Mouse (Mus musculus): ENCODE measurements around the gene Pzp. TPM values are rescaled to one million over a fixed set of nuclear protein-coding genes. Genes with fewer than 3 reads are reported as not detected.

Gene Pzp
- total RNA-seq, 1 experiment, result 2.5 TPM

DNA sequence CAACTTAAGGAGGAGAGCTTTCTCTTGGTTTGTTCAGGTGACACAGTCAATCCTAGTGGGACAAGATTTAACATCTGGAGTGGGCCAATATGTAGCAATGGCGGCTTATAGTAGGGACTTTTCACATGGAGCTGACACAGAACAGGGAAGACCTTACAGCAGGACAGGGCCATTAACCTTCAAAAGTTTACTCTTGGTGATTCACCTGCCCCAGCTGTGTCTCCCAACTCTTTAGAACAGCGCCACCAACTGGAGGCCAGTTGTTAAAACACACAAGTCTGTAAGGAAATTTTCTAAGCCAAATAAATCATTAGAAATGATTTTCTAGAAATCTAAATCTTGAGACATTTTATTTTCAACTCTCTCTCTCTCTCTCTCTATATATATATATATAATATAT, 59.2 kb downstream of the Pzp start:
- TF ChIP-seq ZC3H11A (IDR thresholded peaks at IDR 0.05; ENCODE audit: borderline replicate concordance, low read depth, low read length), result no peak
- no peak for TF ChIP-seq HCFC1 (IDR thresholded peaks at IDR 0.05; ENCODE audit: borderline replicate concordance, insufficient read depth, low read length)
- no peak for TF ChIP-seq CHD2 (IDR thresholded peaks at IDR 0.05; ENCODE audit: low read depth, low read length)
- no peak for TF ChIP-seq MAFK (IDR thresholded peaks at IDR 0.05; ENCODE audit: insufficient read depth, low read depth, low read length)
- TF ChIP-seq ZNF384 (IDR thresholded peaks at IDR 0.05; ENCODE audit: low read depth, low read length), result no peak
- DNase-seq (ENCODE audit: low read depth, low spot score), result peak; percentile 76
- Histone ChIP-seq H3K4me1 (ENCODE audit: control insufficient read depth in 2 of 2, insufficient read depth in 2 of 2, low read length in 2 of 2, poor library complexity in 1 of 2) (peaks cover 13% of the 10 kb centered on the region in 2 experiments), H3K27ac (ENCODE audit: insufficient read depth, low read depth, low read length, poor library complexity, severe bottlenecking) (no peak overlapping the region; the same call in 1 of the 2 replicates), H3K9ac (ENCODE audit: insufficient read depth, low read depth, low read length, poor library complexity, severe bottlenecking) (no peak overlapping the region), H3K4me3 (ENCODE audit: insufficient read depth in 1 of 2, low read depth in 1 of 2, low read length in 2 of 2, poor library complexity in 1 of 2, severe bottlenecking in 1 of 2) (no peak overlapping the region), H3K9me3 (ENCODE audit: control insufficient read depth, insufficient read depth, low read depth, low read length) (no peaks in the 10 kb centered on the region), H3K36me3 (ENCODE audit: control insufficient read depth, insufficient read depth, low read length, poor library complexity, severe bottlenecking) (no peaks in the 10 kb centered on the region)
- in situ Hi-C loops (cut with MboI; ENCODE audit: low sequenced_read_pairs in 2 of 2, unreplicated experiment in 2 of 2), result no loop called here

DNA sequence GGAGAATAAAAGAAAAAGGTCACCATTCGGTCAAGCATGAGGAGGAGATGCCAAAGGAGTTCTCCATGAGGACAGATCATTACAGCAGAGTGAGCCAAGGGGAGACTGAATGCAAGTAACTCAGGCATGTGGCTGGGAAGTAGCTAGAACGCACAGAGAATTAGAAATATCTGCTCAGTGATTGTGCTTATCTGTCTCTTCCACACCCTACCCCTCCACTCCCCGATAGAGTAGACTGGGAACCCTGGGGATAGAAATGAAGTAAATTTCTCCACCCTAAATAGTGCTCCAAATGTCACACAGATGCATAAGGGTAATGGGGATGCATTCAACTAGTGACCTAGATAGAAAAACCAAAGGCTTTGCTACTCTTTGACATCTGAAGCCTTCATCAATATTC, 60.0 kb downstream of the Pzp start:
- Histone ChIP-seq H3K9me3 (ENCODE audit: control insufficient read depth, insufficient read depth, low read depth, low read length) (no peaks in the 10 kb centered on the region), H3K4me3 (ENCODE audit: insufficient read depth in 1 of 2, low read depth in 1 of 2, low read length in 2 of 2, poor library complexity in 1 of 2, severe bottlenecking in 1 of 2) (peak overlapping the region; percentile 40 to 65), H3K9ac (ENCODE audit: insufficient read depth, low read depth, low read length, poor library complexity, severe bottlenecking) (peak overlapping the region; percentile 75), H3K4me1 (ENCODE audit: control insufficient read depth in 2 of 2, insufficient read depth in 2 of 2, low read length in 2 of 2, poor library complexity in 1 of 2) (peaks cover 13 to 15% of the 10 kb centered on the region in 2 experiments), H3K27ac (ENCODE audit: insufficient read depth, low read depth, low read length, poor library complexity, severe bottlenecking) (peak overlapping the region; percentile 88; the same call in 1 of the 2 replicates), H3K36me3 (ENCODE audit: control insufficient read depth, insufficient read depth, low read length, poor library complexity, severe bottlenecking) (no peaks in the 10 kb centered on the region)
- TF ChIP-seq HCFC1 (IDR thresholded peaks at IDR 0.05; ENCODE audit: borderline replicate concordance, insufficient read depth, low read length) (no peak), MAFK (IDR thresholded peaks at IDR 0.05; ENCODE audit: insufficient read depth, low read depth, low read length) (no peak)
- DNase-seq (ENCODE audit: low read depth, low spot score), result no peak
- in situ Hi-C loops (cut with MboI; ENCODE audit: low sequenced_read_pairs in 2 of 2, unreplicated experiment in 2 of 2), result no loop called here

DNA sequence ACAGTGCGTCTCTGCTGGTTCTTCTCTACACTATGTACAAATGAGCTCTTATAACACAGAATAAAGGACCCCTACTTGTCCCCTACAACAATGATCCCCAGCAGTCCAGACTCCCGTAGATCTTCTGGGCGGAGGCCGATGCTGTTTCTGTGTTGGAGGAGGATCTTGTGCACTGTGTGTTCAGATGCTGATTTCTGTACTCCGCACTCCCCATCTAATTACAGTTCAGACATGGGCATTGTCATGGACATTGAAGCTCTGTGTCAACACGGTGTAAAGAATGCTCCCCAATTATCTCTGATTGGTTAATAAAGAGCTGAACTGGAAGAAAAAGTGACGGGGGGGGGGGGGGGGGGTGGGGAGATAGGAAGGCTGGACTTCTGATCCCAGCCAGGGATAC, 60.5 kb downstream of the Pzp start:
- Histone ChIP-seq H3K36me3 (ENCODE audit: control insufficient read depth, insufficient read depth, low read length, poor library complexity, severe bottlenecking) (no peaks in the 10 kb centered on the region), H3K9ac (ENCODE audit: insufficient read depth, low read depth, low read length, poor library complexity, severe bottlenecking) (no peak overlapping the region), H3K4me1 (ENCODE audit: control insufficient read depth in 2 of 2, insufficient read depth in 2 of 2, low read length in 2 of 2, poor library complexity in 1 of 2) (peaks cover 13 to 20% of the 10 kb centered on the region in 2 experiments), H3K4me3 (ENCODE audit: insufficient read depth in 1 of 2, low read depth in 1 of 2, low read length in 2 of 2, poor library complexity in 1 of 2, severe bottlenecking in 1 of 2) (peak overlapping the region in 1 of 2 experiments; percentile 65; a peak in 2 of 4 replicates), H3K9me3 (ENCODE audit: control insufficient read depth, insufficient read depth, low read depth, low read length) (no peaks in the 10 kb centered on the region), H3K27ac (ENCODE audit: insufficient read depth, low read depth, low read length, poor library complexity, severe bottlenecking) (peak overlapping the region; percentile 88; the same call in 1 of the 2 replicates)
- peak; percentile 66 for DNase-seq (ENCODE audit: low read depth, low spot score)
- in situ Hi-C loops (cut with MboI; ENCODE audit: low sequenced_read_pairs in 2 of 2, unreplicated experiment in 2 of 2), result no loop called here
- TF ChIP-seq HCFC1 (IDR thresholded peaks at IDR 0.05; ENCODE audit: borderline replicate concordance, insufficient read depth, low read length) (no peak), ZNF384 (IDR thresholded peaks at IDR 0.05; ENCODE audit: low read depth, low read length) (no peak), CHD2 (IDR thresholded peaks at IDR 0.05; ENCODE audit: low read depth, low read length) (no peak), ZC3H11A (IDR thresholded peaks at IDR 0.05; ENCODE audit: borderline replicate concordance, low read depth, low read length) (no peak)

DNA sequence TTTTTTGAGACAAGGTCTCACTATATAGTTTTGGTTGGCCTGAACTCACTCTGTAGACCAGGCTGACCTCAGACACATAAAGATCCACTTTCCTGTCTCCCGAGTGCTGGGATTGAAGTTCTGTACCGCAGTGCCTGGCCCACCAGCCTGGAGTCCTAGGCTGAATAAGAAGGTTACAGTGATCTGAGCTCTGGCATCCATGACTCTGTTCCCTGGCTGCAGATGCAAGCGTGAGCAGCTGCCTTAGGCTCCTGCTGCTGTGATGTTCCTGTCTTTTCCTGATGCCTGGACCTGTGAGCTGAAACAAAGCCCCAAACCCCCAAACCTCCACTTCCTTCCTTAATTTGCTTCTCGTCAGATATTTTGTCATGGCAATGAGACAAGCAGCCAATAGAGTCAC, 61.5 kb downstream of the Pzp start:
- Histone ChIP-seq H3K4me3 (ENCODE audit: insufficient read depth in 1 of 2, low read depth in 1 of 2, low read length in 2 of 2, poor library complexity in 1 of 2, severe bottlenecking in 1 of 2) (no peak overlapping the region), H3K4me1 (ENCODE audit: control insufficient read depth in 2 of 2, insufficient read depth in 2 of 2, low read length in 2 of 2, poor library complexity in 1 of 2) (peaks cover 14 to 20% of the 10 kb centered on the region in 2 experiments), H3K36me3 (ENCODE audit: control insufficient read depth, insufficient read depth, low read length, poor library complexity, severe bottlenecking) (no peaks in the 10 kb centered on the region), H3K9me3 (ENCODE audit: control insufficient read depth, insufficient read depth, low read depth, low read length) (no peaks in the 10 kb centered on the region), H3K9ac (ENCODE audit: insufficient read depth, low read depth, low read length, poor library complexity, severe bottlenecking) (no peak overlapping the region), H3K27ac (ENCODE audit: insufficient read depth, low read depth, low read length, poor library complexity, severe bottlenecking) (peak overlapping the region; percentile 49; the same call in 1 of the 2 replicates)
- TF ChIP-seq CHD2 (IDR thresholded peaks at IDR 0.05; ENCODE audit: low read depth, low read length) (no peak), HCFC1 (IDR thresholded peaks at IDR 0.05; ENCODE audit: borderline replicate concordance, insufficient read depth, low read length) (no peak), ZNF384 (IDR thresholded peaks at IDR 0.05; ENCODE audit: low read depth, low read length) (no peak), ZC3H11A (IDR thresholded peaks at IDR 0.05; ENCODE audit: borderline replicate concordance, low read depth, low read length) (no peak)
- DNase-seq (ENCODE audit: low read depth, low spot score), result no peak
- in situ Hi-C loops (cut with MboI; ENCODE audit: low sequenced_read_pairs in 2 of 2, unreplicated experiment in 2 of 2), result no loop called here

DNA sequence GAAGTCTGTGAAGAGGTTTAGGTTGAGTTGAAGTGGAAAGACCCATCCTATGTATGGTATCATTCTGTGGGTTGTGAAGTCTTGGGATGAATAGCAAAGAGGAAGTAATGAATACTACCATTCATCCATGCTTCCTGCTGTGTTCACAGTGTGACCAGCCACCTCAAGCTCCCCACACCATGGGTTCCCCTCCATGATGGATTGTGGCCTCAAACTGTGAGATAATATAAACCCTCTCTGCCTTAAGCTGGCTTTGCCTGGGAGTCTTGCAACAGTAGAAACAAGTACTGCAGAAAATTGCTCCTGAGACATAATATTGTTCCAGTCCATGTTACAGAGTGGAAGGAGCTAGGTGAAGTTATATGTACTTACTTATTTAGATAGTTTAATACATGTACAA, 64.9 kb downstream of the Pzp start:
- Histone ChIP-seq H3K4me1 (ENCODE audit: control insufficient read depth in 2 of 2, insufficient read depth in 2 of 2, low read length in 2 of 2, poor library complexity in 1 of 2) (peaks cover 10 to 18% of the 10 kb centered on the region in 2 experiments), H3K9me3 (ENCODE audit: control insufficient read depth, insufficient read depth, low read depth, low read length) (no peaks in the 10 kb centered on the region), H3K27ac (ENCODE audit: insufficient read depth, low read depth, low read length, poor library complexity, severe bottlenecking) (peak overlapping the region; percentile 93), H3K9ac (ENCODE audit: insufficient read depth, low read depth, low read length, poor library complexity, severe bottlenecking) (no peak overlapping the region), H3K36me3 (ENCODE audit: control insufficient read depth, insufficient read depth, low read length, poor library complexity, severe bottlenecking) (no peaks in the 10 kb centered on the region; the same call in 1 of the 2 replicates), H3K4me3 (ENCODE audit: insufficient read depth in 1 of 2, low read depth in 1 of 2, low read length in 2 of 2, poor library complexity in 1 of 2, severe bottlenecking in 1 of 2) (no peak overlapping the region)
- in situ Hi-C loops (cut with MboI; ENCODE audit: low sequenced_read_pairs in 2 of 2, unreplicated experiment in 2 of 2), result no loop called here
- DNase-seq (ENCODE audit: low read depth, low spot score), result no peak
- TF ChIP-seq ZNF384 (IDR thresholded peaks at IDR 0.05; ENCODE audit: low read depth, low read length) (no peak), HCFC1 (IDR thresholded peaks at IDR 0.05; ENCODE audit: borderline replicate concordance, insufficient read depth, low read length) (no peak), CHD2 (IDR thresholded peaks at IDR 0.05; ENCODE audit: low read depth, low read length) (no peak), ZC3H11A (IDR thresholded peaks at IDR 0.05; ENCODE audit: borderline replicate concordance, low read depth, low read length) (no peak), MAFK (IDR thresholded peaks at IDR 0.05; ENCODE audit: insufficient read depth, low read depth, low read length) (no peak)

All from ES-E14 (cell line).